Mouse (Mus musculus): ENCODE data around the gene Gm6367.
"Not testable (repeated sequence)": the region's sequence is repeated elsewhere in the genome, so short reads cannot be mapped to it uniquely, and the experiment has no call there.

The Gm6367 gene

DNA sequence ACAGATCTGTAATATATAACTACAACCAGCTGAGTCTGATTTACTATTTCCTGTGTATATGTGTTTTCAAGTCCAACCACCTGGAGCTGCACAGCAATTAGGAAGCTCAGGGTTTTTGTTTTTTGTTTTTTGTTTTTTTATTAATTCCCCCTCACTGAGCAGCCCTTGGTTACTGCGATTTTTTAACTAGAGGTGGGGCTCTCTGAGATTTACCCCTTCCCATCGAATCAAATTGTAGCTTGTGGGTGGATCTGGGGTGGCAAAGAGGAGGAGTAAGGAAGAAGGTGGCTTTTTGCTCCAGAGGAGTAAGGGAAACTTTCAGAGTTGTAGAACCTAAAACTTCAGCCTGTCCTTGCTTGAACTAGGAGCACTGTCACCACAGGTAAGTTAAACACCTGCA, at the start of gene Gm6367:
Gene Gm6367 (plus strand): TSS at position 301 of the 400 bp plus-strand sequence.
- not testable (repeated sequence) for DNase-seq
